Mouse (Mus musculus) ZHBTc4 (cell line): ENCODE measurements around the gene Pcolce2.
A peak's percentile ranks its signal among the peaks of the same experiment; 100 is the strongest.

Source experiments
- DNase-seq: peaks from one replicate; pipeline ENCODE4 v3.0.0-alpha.2; 2011; ENCODE audit warnings: low read depth, low spot score

Pcolce2 gene

DNA sequence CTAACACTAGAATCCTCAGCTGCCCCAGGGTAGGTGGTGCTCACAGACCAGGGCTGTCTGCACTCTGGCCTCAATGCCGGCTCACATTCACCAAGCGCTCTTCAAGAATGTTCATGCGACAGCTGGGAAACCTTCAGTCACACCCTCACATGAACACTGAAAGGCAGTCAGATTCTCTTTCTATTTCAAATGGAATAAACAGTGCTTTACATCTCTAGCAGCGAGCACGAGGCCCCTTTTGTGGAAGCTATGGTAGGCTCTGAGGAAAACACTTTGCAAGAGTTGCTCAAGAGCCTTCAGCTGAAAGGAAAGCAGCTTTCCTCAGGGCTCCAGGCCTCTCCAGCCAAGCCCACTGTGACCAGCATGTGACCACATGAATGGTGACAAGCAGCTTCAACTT is 68.0 kb downstream of the Pcolce2 start:
- DNase-seq, result no peak

GRCm38 (mm10) chr9:95708943-95709342 is 71.5 kb downstream of the Pcolce2 start:
- peak; percentile 70 for DNase-seq

GRCm38 (mm10) chr9:95712574-95712973 is 75.2 kb downstream of the Pcolce2 start:
- DNase-seq, result peak; percentile 17

DNA sequence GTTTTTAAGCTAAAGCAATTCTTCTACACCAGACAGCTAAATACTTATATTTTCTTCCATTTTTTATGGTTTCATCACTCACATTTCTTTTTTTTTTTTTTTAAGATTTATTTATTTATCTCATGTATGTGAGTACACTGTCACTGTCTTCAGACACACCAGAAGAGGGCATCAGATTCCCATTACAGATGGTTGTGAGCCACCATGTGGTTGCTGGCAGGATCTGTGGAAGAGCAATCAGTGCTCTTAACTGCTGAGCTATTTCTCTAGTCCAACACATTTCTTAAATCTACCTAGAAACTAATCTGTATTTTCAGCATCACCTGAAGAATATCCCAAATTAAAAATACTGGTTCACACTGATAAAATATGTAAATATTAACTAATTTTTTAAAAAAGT is 98.8 kb downstream of the Pcolce2 start:
- DNase-seq, result no peak

GRCm38 (mm10) chr9:95744845-95745613 is 107.6 kb downstream of the Pcolce2 start:
- no peak for DNase-seq

GRCm38 (mm10) chr9:95747298-95747697 is 109.9 kb downstream of the Pcolce2 start:
- no peak for DNase-seq
